Mouse (Mus musculus) CH12.LX (cell line): Measurements from ENCODE around the gene Ildr1. TPM values are rescaled to one million over a fixed set of nuclear protein-coding genes. Genes with fewer than 3 reads are reported as not detected.

Experiments
- DNase-seq: peaks from one replicate; pipeline ENCODE4 v3.0.0-alpha.2; 2013; ENCODE audit errors: extremely low read depth
- H3K27ac ChIP-seq: 2 replicates; pipeline ENCODE4 v1.5.1; 2012; ENCODE audit warnings: low read depth, mild to moderate bottlenecking, control low read depth, moderate library complexity; ENCODE audit not compliant: insufficient read depth
- H3K27me3 ChIP-seq: replicated peaks from 2 replicates; pipeline ENCODE3; 2012; ENCODE audit warnings: inconsistent platforms
- H3K36me3 ChIP-seq, 2 experiments: replicated peaks in 1 of 2; 2 replicates each; pipeline versions ENCODE3 to v1.6.1; 2012; ENCODE audit warnings: inconsistent platforms in 1 of 2, low read length in 1 of 2, mild to moderate bottlenecking in 1 of 2, mixed read lengths in 1 of 2, moderate library complexity in 1 of 2; ENCODE audit not compliant: control insufficient read depth in 1 of 2, insufficient read depth in 1 of 2
- H3K4me1 ChIP-seq, 2 experiments: 2 replicates each; pipeline ENCODE4 v1.6.1; 2012; ENCODE audit warnings: inconsistent platforms in 1 of 2, moderate library complexity in 1 of 2; ENCODE audit not compliant: insufficient read depth in 2 of 2, control insufficient read depth in 1 of 2
- H3K4me2 ChIP-seq: 2 replicates; pipeline ENCODE4 v1.6.1; 2012; ENCODE audit warnings: low read depth, mild to moderate bottlenecking, control low read depth; ENCODE audit not compliant: poor library complexity, insufficient read depth, severe bottlenecking
- H3K4me3 ChIP-seq, 3 experiments: fragments of 150-350 bp in 1 of 3; sonication (generic) in 1 of 3; replicated peaks in 1 of 3; 2 replicates each; pipeline versions ENCODE3 to v1.5.1; 2011 to 2012; ENCODE audit warnings: low read depth in 2 of 3, low read length in 2 of 3, mild to moderate bottlenecking in 2 of 3, moderate library complexity in 2 of 3, control low read depth in 1 of 3, improper control_type of control experiment in 1 of 3, inconsistent platforms in 1 of 3, mixed read lengths in 1 of 3; ENCODE audit not compliant: poor library complexity in 1 of 3
- H3K79me2 ChIP-seq: replicated peaks from 2 replicates; pipeline ENCODE4 v1.6.1; 2012; ENCODE audit warnings: mild to moderate bottlenecking, moderate library complexity; ENCODE audit not compliant: control insufficient read depth, poor library complexity, insufficient read depth, severe bottlenecking; ENCODE audit errors: extremely low read depth
- H3K9ac ChIP-seq: 2 replicates; pipeline ENCODE4 v1.6.1; 2012; ENCODE audit warnings: low read depth, mild to moderate bottlenecking, control low read depth, moderate library complexity; ENCODE audit not compliant: insufficient read depth
- H3K9me3 ChIP-seq: replicated peaks from 2 replicates; pipeline ENCODE3; 2012; ENCODE audit warnings: low read length, inconsistent platforms, mixed read lengths
- CHD1 ChIP-seq: IDR thresholded peaks from 2 replicates; pipeline ENCODE4 v1.6.1; 2012; ENCODE audit warnings: low read depth, low read length, improper control_type of control experiment, inconsistent platforms
- E2F4 ChIP-seq: IDR thresholded peaks from 2 replicates; pipeline ENCODE4 v1.6.1; 2011; ENCODE audit warnings: low read depth, low read length, improper control_type of control experiment; ENCODE audit not compliant: insufficient replicate concordance
- ELF1 ChIP-seq: IDR thresholded peaks from 2 replicates; pipeline ENCODE4 v1.6.1; 2014; ENCODE audit warnings: low read depth, mild to moderate bottlenecking, inconsistent platforms, low read length, improper control_type of control experiment
- EP300 ChIP-seq: IDR thresholded peaks from 2 replicates; pipeline ENCODE4 v1.6.1; 2011; ENCODE audit warnings: low read length, improper control_type of control experiment
- ETS1 ChIP-seq: conservative IDR thresholded peaks from 2 replicates; pipeline ENCODE4 v1.6.1; 2012; ENCODE audit warnings: low read depth, mild to moderate bottlenecking, inconsistent platforms, low read length, improper control_type of control experiment, moderate library complexity
- HCFC1 ChIP-seq: IDR thresholded peaks from 2 replicates; pipeline ENCODE4 v1.6.1; 2012; ENCODE audit warnings: low read depth, mild to moderate bottlenecking, inconsistent platforms, low read length, improper control_type of control experiment
- IRF4 ChIP-seq: IDR thresholded peaks from 2 replicates; pipeline ENCODE4 v1.6.1; 2014; ENCODE audit warnings: low read depth, mild to moderate bottlenecking, inconsistent platforms, low read length, improper control_type of control experiment
- JUN ChIP-seq: IDR thresholded peaks from 2 replicates; pipeline ENCODE4 v1.6.1; 2011; ENCODE audit warnings: low read depth, mild to moderate bottlenecking, low read length, improper control_type of control experiment, moderate library complexity; ENCODE audit not compliant: insufficient read depth
- JUND ChIP-seq: conservative IDR thresholded peaks from 2 replicates; pipeline ENCODE4 v1.6.1; 2011; ENCODE audit warnings: low read depth, low read length, improper control_type of control experiment
- KAT2A ChIP-seq: IDR thresholded peaks from 2 replicates; pipeline ENCODE4 v1.6.1; 2012; ENCODE audit warnings: low read length, improper control_type of control experiment, inconsistent platforms; ENCODE audit not compliant: insufficient replicate concordance
- MAX ChIP-seq: IDR thresholded peaks from 2 replicates; pipeline ENCODE4 v1.6.1; 2011; ENCODE audit warnings: low read length, improper control_type of control experiment
- MYC ChIP-seq: IDR thresholded peaks from 2 replicates; pipeline ENCODE4 v1.6.1; 2011; ENCODE audit warnings: low read depth, mild to moderate bottlenecking, improper control_type of control experiment, low read length
- NRF1 ChIP-seq: IDR thresholded peaks from 2 replicates; pipeline ENCODE4 v1.6.1; 2014; ENCODE audit warnings: low read depth, mild to moderate bottlenecking, inconsistent platforms, low read length, improper control_type of control experiment, moderate library complexity
- PAX5 ChIP-seq: IDR thresholded peaks from 2 replicates; pipeline ENCODE4 v1.6.1; 2012; ENCODE audit warnings: low read length, inconsistent platforms, mixed read lengths
- POLR2A ChIP-seq: IDR thresholded peaks from 2 replicates; pipeline ENCODE4 v1.6.1; 2011; ENCODE audit warnings: low read depth, mild to moderate bottlenecking, improper control_type of control experiment, low read length
- RAD21 ChIP-seq: IDR thresholded peaks from 2 replicates; pipeline ENCODE4 v1.6.1; 2011; ENCODE audit warnings: low read depth, mild to moderate bottlenecking, low read length, improper control_type of control experiment, moderate library complexity
- SIN3A ChIP-seq: IDR thresholded peaks from 2 replicates; pipeline ENCODE4 v1.6.1; 2012; ENCODE audit warnings: low read length, improper control_type of control experiment, inconsistent platforms
- SMC3 ChIP-seq: IDR thresholded peaks from 2 replicates; pipeline ENCODE4 v1.6.1; 2011; ENCODE audit warnings: low read depth, low read length, improper control_type of control experiment
- USF2 ChIP-seq: conservative IDR thresholded peaks from 2 replicates; pipeline ENCODE4 v1.6.1; 2011; ENCODE audit warnings: low read depth, low read length, improper control_type of control experiment
- ZKSCAN1 ChIP-seq: IDR thresholded peaks from 2 replicates; pipeline ENCODE4 v1.6.1; 2012; ENCODE audit warnings: low read depth, inconsistent platforms, low read length, improper control_type of control experiment, borderline replicate concordance
- dilution Hi-C: fragments of 300-500 bp; cut with MboI; formaldehyde crosslinking; loops from 2 replicates; pipeline ENCODE4 v1.14.3; 2020; ENCODE audit warnings: low sequenced_read_pairs; ENCODE audit not compliant: extremely low pct_unique_long_range_greater_than_20kb, extremely low pct_ligation_motif_present
- in situ Hi-C: fragments of 300-500 bp; cut with MboI; formaldehyde crosslinking; loops from 3 replicates; pipeline ENCODE4 v1.14.3; 2019; ENCODE audit warnings: low sequenced_read_pairs, low pct_ligation_motif_present, low pct_unique_long_range_greater_than_20kb, mixed read lengths
- polyA plus RNA-seq: library from polyadenylated mRNA; unstranded; fragments of >175 nt; gene quantifications from 2 replicates; pipeline ENCODE4 v1.2.1, GENCODE M21; 2012; ENCODE audit warnings: low read depth; ENCODE audit not compliant: insufficient read length
- total RNA-seq, 2 experiments: library from RNA; depleted of rRNA; stranded (reverse); fragments of 300-350 nt in 1 of 2; fragments of >200 nt in 1 of 2; gene quantifications; 2 replicates each; pipeline ENCODE4 v1.2.3; 2012 to 2014

Gene Ildr1
- total and polyA plus RNA-seq, 3 experiments: 0.34 to 0.81 (median 0.76) TPM

DNA sequence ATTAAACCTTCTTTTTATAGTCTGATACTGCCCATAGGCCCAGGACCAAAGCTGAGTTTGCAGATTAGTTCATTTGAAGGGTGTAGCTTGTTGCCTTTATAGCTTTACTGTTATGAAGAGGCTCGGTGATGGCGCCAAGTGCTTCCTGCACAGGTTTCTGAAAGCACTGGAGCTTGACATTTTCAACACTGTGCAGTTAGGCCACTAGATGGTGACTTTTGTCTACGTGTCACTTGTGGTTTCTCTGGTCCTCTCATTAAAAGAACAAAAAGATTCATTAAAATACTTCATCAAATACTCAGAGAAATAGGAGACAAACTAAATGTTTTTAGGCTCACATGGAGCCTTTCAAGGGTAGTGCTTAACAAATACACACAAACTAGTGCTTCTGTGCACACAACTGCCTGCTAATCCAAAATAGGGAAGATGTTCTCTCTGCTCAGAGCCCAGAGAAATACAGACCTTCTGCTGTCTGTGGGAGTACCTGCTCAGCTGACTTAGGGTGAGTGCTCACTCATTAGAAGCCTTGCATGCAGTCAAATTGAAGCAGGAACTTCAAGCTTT is 30.2 kb downstream of the Ildr1 start (continued):
- peak; percentile 47 for TF ChIP-seq HCFC1
- TF ChIP-seq RAD21: peak; percentile 100
- no peak for TF ChIP-seq ZKSCAN1
- peak; percentile 80 for TF ChIP-seq MYC
- TF ChIP-seq USF2: no peak
- peak; percentile 95 for TF ChIP-seq SMC3
- TF ChIP-seq SIN3A: peak; percentile 93
- TF ChIP-seq KAT2A: no peak
- peak; percentile 88; the same call in 1 of the 2 replicates for TF ChIP-seq E2F4
- TF ChIP-seq CHD1: peak; percentile 90; the same call in 1 of the 2 replicates
- peak; percentile 44; the same call in 1 of the 2 replicates for TF ChIP-seq NRF1
- TF ChIP-seq EP300: peak; percentile 66

DNA sequence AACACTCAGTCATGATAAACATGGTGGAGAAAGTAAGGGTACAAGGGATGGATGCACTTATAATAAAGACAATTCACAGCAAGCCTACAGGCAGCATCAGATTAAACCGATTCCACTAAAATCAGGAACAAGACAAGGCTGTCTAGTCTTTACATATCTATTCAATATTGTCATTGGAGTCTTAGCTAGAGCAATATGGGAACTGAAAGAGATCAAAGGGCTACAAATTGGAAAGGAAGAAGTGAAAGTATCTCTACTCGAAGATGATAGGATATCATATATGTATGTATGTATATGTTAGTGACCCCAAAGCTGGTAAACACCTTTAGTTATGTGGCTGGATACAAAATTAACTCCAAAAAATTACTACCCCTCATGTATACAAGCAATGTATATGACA is 35.2 kb downstream of the Ildr1 start:
- dilution Hi-C loops (no loop called here), in situ Hi-C loops (loop anchor here (5.0 kb wide), 2 partner anchors 83 to 283 kb away; partner anchors contain the start of gene Polq)
- Histone ChIP-seq H3K27me3 (no peaks in the 10 kb centered on the region), H3K27ac (no peak overlapping the region), H3K36me3 (no peaks in the 10 kb centered on the region), H3K9ac (no peak overlapping the region), H3K4me3 (no peak overlapping the region), H3K4me1 (peaks cover 9 to 43% of the 10 kb centered on the region in 2 experiments), H3K79me2 (no peaks in the 10 kb centered on the region), H3K9me3 (no peaks in the 10 kb centered on the region), H3K4me2 (no peak overlapping the region)
- DNase-seq: no peak
- TF ChIP-seq PAX5 (no peak), POLR2A (no peak), MAX (no peak), RAD21 (no peak), JUN (no peak), EP300 (peak; percentile 50; the same call in 1 of the 2 replicates), USF2 (no peak), IRF4 (peak; percentile 60), ETS1 (no peak), ELF1 (no peak), JUND (no peak), SIN3A (no peak)
